Mouse (Mus musculus) myocyte (in vitro differentiated cells): ENCODE results near the gene 2010300C02Rik. TPM values are rescaled to one million over a fixed set of nuclear protein-coding genes. Genes with fewer than 3 reads are reported as not detected.

Source experiments
- H3K27me3 ChIP-seq: one replicate; pipeline ENCODE4 v1.6.1; 2011; ENCODE audit not compliant: control insufficient read depth, insufficient read depth, insufficient read length
- H3K36me3 ChIP-seq: one replicate; pipeline ENCODE4 v1.6.1; 2011; ENCODE audit not compliant: control insufficient read depth, insufficient read depth
- H3K4me2 ChIP-seq: one replicate; pipeline ENCODE4 v1.6.1; 2011; ENCODE audit warnings: low read depth, control low read depth
- H3K4me3 ChIP-seq: one replicate; pipeline ENCODE4 v1.5.1; 2011; ENCODE audit warnings: mild to moderate bottlenecking, control low read depth, moderate library complexity
- H3K79me2 ChIP-seq: one replicate; pipeline ENCODE4 v1.6.1; 2011; ENCODE audit not compliant: control insufficient read depth, insufficient read depth
- H3ac ChIP-seq: one replicate; pipeline ENCODE4 v1.6.1; 2011; ENCODE audit not compliant: control insufficient read depth, insufficient read length
- CEBPB ChIP-seq: IDR thresholded peaks from 2 replicates; pipeline ENCODE4 v1.6.1; 2011; ENCODE audit warnings: mild to moderate bottlenecking, moderate library complexity; ENCODE audit not compliant: poor library complexity, insufficient read depth, severe bottlenecking
- E2F4 ChIP-seq: IDR thresholded peaks from one replicate; pipeline ENCODE4 v1.6.1; 2011; ENCODE audit warnings: mild to moderate bottlenecking, control low read depth, moderate library complexity; ENCODE audit not compliant: insufficient read depth
- MAX ChIP-seq: IDR thresholded peaks from one replicate; pipeline ENCODE4 v1.6.1; 2011; ENCODE audit warnings: low read depth, mild to moderate bottlenecking, control low read depth
- MYOD1 ChIP-seq, 3 experiments: IDR thresholded peaks; one replicate each; pipeline ENCODE4 v1.6.1; 2011; ENCODE audit warnings: control low read depth in 2 of 3, low read depth in 2 of 3, mild to moderate bottlenecking in 2 of 3, moderate library complexity in 1 of 3; ENCODE audit not compliant: insufficient read length in 2 of 3, control insufficient read depth in 1 of 3
- MYOG ChIP-seq, 3 experiments: IDR thresholded peaks; one replicate each; pipeline ENCODE4 v1.6.1; 2011; ENCODE audit warnings: control low read depth in 2 of 3, low read depth in 2 of 3, mild to moderate bottlenecking in 2 of 3; ENCODE audit not compliant: insufficient read length in 2 of 3, control insufficient read depth in 1 of 3, insufficient read depth in 1 of 3
- POLR2A ChIP-seq: IDR thresholded peaks from one replicate; pipeline ENCODE4 v1.6.1; 2011; ENCODE audit warnings: low read depth, mild to moderate bottlenecking, control low read depth, moderate library complexity; ENCODE audit not compliant: insufficient read length
- POLR2AphosphoS2 ChIP-seq: IDR thresholded peaks from one replicate; pipeline ENCODE4 v1.6.1; 2011; ENCODE audit warnings: low read depth, control low read depth; ENCODE audit not compliant: insufficient read length
- REST ChIP-seq: IDR thresholded peaks from one replicate; pipeline ENCODE4 v1.6.1; 2011; ENCODE audit warnings: mild to moderate bottlenecking, control low read depth, moderate library complexity; ENCODE audit not compliant: insufficient read depth, insufficient read length
- SRF ChIP-seq: IDR thresholded peaks from one replicate; pipeline ENCODE4 v1.6.1; 2011; ENCODE audit warnings: low read depth; ENCODE audit not compliant: control insufficient read depth, insufficient read length
- TCF12 ChIP-seq: IDR thresholded peaks from one replicate; pipeline ENCODE4 v1.6.1; 2011; ENCODE audit warnings: mild to moderate bottlenecking, control low read depth; ENCODE audit not compliant: poor library complexity, insufficient read depth, severe bottlenecking
- TCF3 ChIP-seq: IDR thresholded peaks from one replicate; pipeline ENCODE4 v1.6.1; 2011; ENCODE audit warnings: low read depth, control low read depth; ENCODE audit not compliant: insufficient read length
- USF1 ChIP-seq: IDR thresholded peaks from one replicate; pipeline ENCODE4 v1.6.1; 2011; ENCODE audit warnings: low read depth, mild to moderate bottlenecking, control low read depth, moderate library complexity
- polyA plus RNA-seq: library from polyadenylated mRNA; unstranded; fragments of >200 nt; fragmentation: generic; extraction: Trizol; gene quantifications from one replicate; pipeline ENCODE4 v1.2.1, GENCODE M21; 2012; ENCODE audit warnings: missing spikeins

2010300C02Rik gene
- polyA plus RNA-seq, 1 experiment = not detected

DNA sequence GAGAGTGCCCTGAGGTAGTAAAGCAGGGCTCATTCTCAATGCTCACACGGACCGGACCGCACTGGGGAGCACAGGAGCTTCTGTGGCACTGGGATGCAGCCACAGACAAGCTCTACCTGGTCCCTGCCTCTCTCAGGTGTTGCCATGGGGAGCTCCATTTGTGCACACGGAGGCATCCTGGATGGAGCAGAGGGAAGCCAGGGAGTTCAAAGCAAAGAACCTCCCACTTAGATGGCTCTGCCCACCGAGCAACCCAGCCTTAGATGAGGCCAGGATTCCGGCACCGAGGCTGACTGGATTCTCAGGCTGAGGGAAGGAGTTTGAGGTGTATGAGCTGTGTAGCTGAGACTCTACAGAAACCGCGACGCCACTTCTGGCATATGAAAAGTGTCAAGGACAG lies 72.8 kb downstream of the 2010300C02Rik start:
- H3K4me2 ChIP-seq = no peak overlapping the region
- H3K36me3 ChIP-seq = no peaks in the 10 kb centered on the region
- H3K27me3 ChIP-seq = no peaks in the 10 kb centered on the region
- no peak for TF ChIP-seq POLR2AphosphoS2
- H3ac ChIP-seq = no peak overlapping the region
- no peak overlapping the region for H3K4me3 ChIP-seq
- no peaks in the 10 kb centered on the region for H3K79me2 ChIP-seq

DNA sequence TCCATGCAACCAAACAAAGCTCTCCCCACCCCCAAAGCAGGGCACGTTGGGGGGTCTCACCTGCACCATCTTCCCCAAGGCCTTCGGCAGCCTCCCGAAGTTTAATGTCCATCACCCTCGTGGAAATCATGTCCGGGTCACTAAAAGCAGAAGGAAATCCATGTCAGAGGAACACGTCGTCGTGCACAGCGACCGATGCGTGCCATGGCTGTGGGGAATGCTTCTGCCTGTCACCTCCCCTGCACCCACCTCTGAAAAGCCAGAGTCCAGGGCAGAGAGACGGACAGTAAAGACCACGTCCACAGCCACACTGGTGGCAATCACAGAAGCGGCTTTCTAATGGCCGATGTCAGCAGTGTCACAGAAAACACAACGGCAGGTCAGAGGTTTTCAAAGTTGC lies 75.4 kb downstream of the 2010300C02Rik start:
- H3K79me2 ChIP-seq = no peaks in the 10 kb centered on the region
- no peak overlapping the region for H3ac ChIP-seq
- H3K27me3 ChIP-seq = no peaks in the 10 kb centered on the region
- no peak overlapping the region for H3K4me3 ChIP-seq
- TF ChIP-seq MAX (no peak), REST (no peak), SRF (no peak)
- H3K36me3 ChIP-seq = no peaks in the 10 kb centered on the region
- H3K4me2 ChIP-seq = no peak overlapping the region

DNA sequence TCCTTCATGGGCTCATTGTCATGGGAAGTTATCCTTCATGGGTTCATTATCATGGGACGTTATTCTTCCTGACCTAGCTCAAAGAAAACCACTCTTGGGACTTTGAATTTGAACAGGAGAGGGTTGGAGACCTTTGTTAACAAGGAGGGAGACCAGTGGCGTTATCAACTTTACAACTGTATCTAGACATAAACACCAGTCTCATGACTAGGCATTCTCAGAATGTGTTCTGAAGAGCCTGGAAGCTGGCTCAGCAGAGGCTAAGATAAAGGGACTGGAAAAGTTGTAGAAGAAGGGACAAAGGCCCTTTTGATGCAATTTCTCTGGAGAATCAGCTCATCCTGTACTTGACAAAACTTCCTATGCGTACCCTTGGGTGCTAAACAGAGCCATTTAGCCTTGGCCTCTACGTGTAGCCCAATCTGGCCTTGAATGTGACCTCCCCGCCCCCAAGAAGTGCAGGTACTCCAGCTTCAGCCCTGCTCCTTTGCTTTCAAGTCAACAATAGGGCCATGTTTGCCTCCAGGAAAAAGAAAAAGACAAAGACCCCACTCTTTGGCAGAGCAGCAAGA lies 76.0 kb downstream of the 2010300C02Rik start:
- Histone ChIP-seq H3K4me2 (no peak overlapping the region), H3K36me3 (no peaks in the 10 kb centered on the region), H3K4me3 (no peak overlapping the region), H3K27me3 (no peaks in the 10 kb centered on the region), H3ac (no peak overlapping the region), H3K79me2 (no peaks in the 10 kb centered on the region)
- TF ChIP-seq POLR2A = no peak
- no peak for TF ChIP-seq TCF12
- TF ChIP-seq SRF = no peak
- no peak for TF ChIP-seq POLR2AphosphoS2
- no peak for TF ChIP-seq MYOD1 (IDR thresholded peaks at IDR 0.05; ENCODE audit: control insufficient read depth in 1 of 3, insufficient read length in 2 of 3, low read depth in 2 of 3)
- TF ChIP-seq MYOG (IDR thresholded peaks at IDR 0.05; ENCODE audit: control insufficient read depth in 1 of 3, insufficient read depth in 1 of 3, insufficient read length in 2 of 3, low read depth in 2 of 3) = no peak
- no peak for TF ChIP-seq MAX
- TF ChIP-seq E2F4 = no peak
- TF ChIP-seq REST = no peak
- no peak for TF ChIP-seq USF1
- TF ChIP-seq CEBPB = no peak

DNA sequence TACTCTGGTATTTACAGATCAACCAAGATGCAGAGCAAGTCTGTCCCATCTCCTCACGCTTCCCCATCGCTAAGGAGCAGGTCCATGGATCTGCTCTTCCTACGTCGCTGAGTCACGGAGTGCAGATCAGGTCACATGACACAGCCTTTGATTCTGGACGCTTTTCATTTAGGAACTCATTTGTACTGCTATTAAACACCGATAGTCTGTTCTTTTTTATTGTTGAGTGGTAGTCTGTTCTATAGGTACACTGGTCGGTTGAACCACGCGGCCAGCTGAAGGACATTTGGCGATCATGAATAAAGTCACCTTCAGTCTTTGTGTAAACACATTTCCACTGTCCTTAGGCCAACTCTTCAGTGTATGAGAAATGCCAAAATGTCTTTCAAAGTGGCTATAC lies 78.5 kb downstream of the 2010300C02Rik start:
- Histone ChIP-seq H3K27me3 (peaks cover 13% of the 10 kb centered on the region), H3K4me2 (no peak overlapping the region), H3K79me2 (no peaks in the 10 kb centered on the region), H3K36me3 (no peaks in the 10 kb centered on the region), H3ac (no peak overlapping the region), H3K4me3 (no peak overlapping the region)
- TF ChIP-seq REST = no peak
- TF ChIP-seq MYOG (IDR thresholded peaks at IDR 0.05; ENCODE audit: control insufficient read depth in 1 of 3, insufficient read depth in 1 of 3, insufficient read length in 2 of 3, low read depth in 2 of 3) = no peak
- no peak for TF ChIP-seq POLR2AphosphoS2
- no peak for TF ChIP-seq TCF12
- no peak for TF ChIP-seq POLR2A
- TF ChIP-seq CEBPB = no peak
- TF ChIP-seq MYOD1 (IDR thresholded peaks at IDR 0.05; ENCODE audit: control insufficient read depth in 1 of 3, insufficient read length in 2 of 3, low read depth in 2 of 3) = no peak
- TF ChIP-seq TCF3 = no peak
- no peak for TF ChIP-seq USF1
- TF ChIP-seq SRF = no peak
- no peak for TF ChIP-seq MAX
- no peak for TF ChIP-seq E2F4

DNA sequence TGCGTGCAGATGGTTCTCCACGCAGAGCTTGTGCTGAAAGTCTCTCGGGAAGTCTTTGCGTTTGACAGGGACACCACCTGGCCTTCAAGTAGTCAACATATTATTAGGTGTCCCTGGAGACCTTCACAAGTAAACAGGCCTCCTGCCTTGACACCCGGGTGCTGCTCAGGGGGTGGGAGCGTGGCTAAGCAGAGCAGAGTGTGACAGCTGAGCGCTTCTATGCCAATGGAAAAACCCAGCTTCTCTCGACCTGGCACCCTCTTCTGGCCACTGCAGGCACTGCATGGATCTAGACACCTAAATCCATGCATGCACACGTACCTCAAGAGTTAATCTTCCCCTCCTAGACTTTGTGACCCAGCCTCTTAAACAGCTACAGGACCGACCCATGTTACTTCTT lies 80.8 kb downstream of the 2010300C02Rik start:
- Histone ChIP-seq H3ac (no peak overlapping the region), H3K4me3 (no peak overlapping the region), H3K4me2 (no peak overlapping the region), H3K36me3 (no peaks in the 10 kb centered on the region), H3K79me2 (no peaks in the 10 kb centered on the region), H3K27me3 (peaks cover 13% of the 10 kb centered on the region)
- TF ChIP-seq MYOD1 (IDR thresholded peaks at IDR 0.05; ENCODE audit: control insufficient read depth in 1 of 3, insufficient read length in 2 of 3, low read depth in 2 of 3) = peak in 1 of 3 experiments; percentile 0
- no peak for TF ChIP-seq TCF12
- no peak for TF ChIP-seq POLR2A
- no peak for TF ChIP-seq E2F4
